Mouse (Mus musculus): ENCODE measurements around the gene Tspan13.

DNA sequence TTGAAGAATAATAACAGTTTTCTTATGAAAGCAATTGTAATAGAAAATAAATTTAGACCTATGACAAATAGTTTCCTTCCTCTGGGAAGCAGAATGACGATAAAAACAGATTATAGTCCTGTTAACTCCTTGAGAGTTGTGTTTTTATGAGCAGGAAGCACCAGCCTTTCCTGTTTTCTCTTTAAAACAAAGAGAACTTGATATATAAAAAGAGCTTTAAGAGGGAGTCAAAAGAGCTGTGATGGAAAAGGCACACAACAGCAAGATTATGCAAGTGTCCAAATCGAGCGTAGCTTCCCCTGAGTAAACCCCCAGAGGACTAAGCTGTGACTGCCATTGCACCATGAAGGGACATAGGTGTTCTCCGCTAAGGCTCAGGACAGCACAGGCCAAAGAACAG, 9.9 kb downstream of the Tspan13 start:
- TF ChIP-seq CTCF (IDR thresholded peaks at IDR 0.05; ENCODE audit: extremely low read depth, insufficient read depth, low read length) (no peak), POLR2A (IDR thresholded peaks at IDR 0.05; ENCODE audit: extremely low read depth, insufficient read depth, low read length) (no peak)
